Mouse (Mus musculus) CH12.LX (cell line): ENCODE data around the gene Rbm15. TPM values are rescaled to one million over a fixed set of nuclear protein-coding genes. Genes with fewer than 3 reads are reported as not detected.

Experiments
- DNase-seq: peaks from one replicate; pipeline ENCODE4 v3.0.0-alpha.2; 2013; ENCODE audit errors: extremely low read depth
- H3K27ac ChIP-seq: 2 replicates; pipeline ENCODE4 v1.5.1; 2012; ENCODE audit warnings: low read depth, mild to moderate bottlenecking, control low read depth, moderate library complexity; ENCODE audit not compliant: insufficient read depth
- H3K27me3 ChIP-seq: replicated peaks from 2 replicates; pipeline ENCODE3; 2012; ENCODE audit warnings: inconsistent platforms
- H3K36me3 ChIP-seq, 2 experiments: replicated peaks in 1 of 2; 2 replicates each; pipeline versions ENCODE3 to v1.6.1; 2012; ENCODE audit warnings: inconsistent platforms in 1 of 2, low read length in 1 of 2, mild to moderate bottlenecking in 1 of 2, mixed read lengths in 1 of 2, moderate library complexity in 1 of 2; ENCODE audit not compliant: control insufficient read depth in 1 of 2, insufficient read depth in 1 of 2
- H3K4me1 ChIP-seq, 2 experiments: 2 replicates each; pipeline ENCODE4 v1.6.1; 2012; ENCODE audit warnings: inconsistent platforms in 1 of 2, moderate library complexity in 1 of 2; ENCODE audit not compliant: insufficient read depth in 2 of 2, control insufficient read depth in 1 of 2
- H3K4me2 ChIP-seq: 2 replicates; pipeline ENCODE4 v1.6.1; 2012; ENCODE audit warnings: low read depth, mild to moderate bottlenecking, control low read depth; ENCODE audit not compliant: poor library complexity, insufficient read depth, severe bottlenecking
- H3K4me3 ChIP-seq, 3 experiments: fragments of 150-350 bp in 1 of 3; sonication (generic) in 1 of 3; replicated peaks in 1 of 3; 2 replicates each; pipeline versions ENCODE3 to v1.5.1; 2011 to 2012; ENCODE audit warnings: low read depth in 2 of 3, low read length in 2 of 3, mild to moderate bottlenecking in 2 of 3, moderate library complexity in 2 of 3, control low read depth in 1 of 3, improper control_type of control experiment in 1 of 3, inconsistent platforms in 1 of 3, mixed read lengths in 1 of 3; ENCODE audit not compliant: poor library complexity in 1 of 3
- H3K79me2 ChIP-seq: replicated peaks from 2 replicates; pipeline ENCODE4 v1.6.1; 2012; ENCODE audit warnings: mild to moderate bottlenecking, moderate library complexity; ENCODE audit not compliant: control insufficient read depth, poor library complexity, insufficient read depth, severe bottlenecking; ENCODE audit errors: extremely low read depth
- H3K9ac ChIP-seq: 2 replicates; pipeline ENCODE4 v1.6.1; 2012; ENCODE audit warnings: low read depth, mild to moderate bottlenecking, control low read depth, moderate library complexity; ENCODE audit not compliant: insufficient read depth
- H3K9me3 ChIP-seq: replicated peaks from 2 replicates; pipeline ENCODE3; 2012; ENCODE audit warnings: low read length, inconsistent platforms, mixed read lengths
- CHD1 ChIP-seq: IDR thresholded peaks from 2 replicates; pipeline ENCODE4 v1.6.1; 2012; ENCODE audit warnings: low read depth, low read length, improper control_type of control experiment, inconsistent platforms
- CTCF ChIP-seq, 2 experiments: IDR thresholded peaks in 1 of 2; conservative IDR thresholded peaks in 1 of 2; 2 replicates each; pipeline ENCODE4 v1.5.1; 2011 to 2012; ENCODE audit warnings: low read depth in 2 of 2, low read length in 2 of 2, improper control_type of control experiment in 1 of 2, inconsistent platforms in 1 of 2, mild to moderate bottlenecking in 1 of 2, moderate library complexity in 1 of 2
- E2F4 ChIP-seq: IDR thresholded peaks from 2 replicates; pipeline ENCODE4 v1.6.1; 2011; ENCODE audit warnings: low read depth, low read length, improper control_type of control experiment; ENCODE audit not compliant: insufficient replicate concordance
- EP300 ChIP-seq: IDR thresholded peaks from 2 replicates; pipeline ENCODE4 v1.6.1; 2011; ENCODE audit warnings: low read length, improper control_type of control experiment
- GABPA ChIP-seq: IDR thresholded peaks from 2 replicates; pipeline ENCODE4 v1.6.1; 2012; ENCODE audit warnings: low read depth, low read length, improper control_type of control experiment, inconsistent platforms; ENCODE audit not compliant: insufficient replicate concordance
- HCFC1 ChIP-seq: IDR thresholded peaks from 2 replicates; pipeline ENCODE4 v1.6.1; 2012; ENCODE audit warnings: low read depth, mild to moderate bottlenecking, inconsistent platforms, low read length, improper control_type of control experiment
- JUN ChIP-seq: IDR thresholded peaks from 2 replicates; pipeline ENCODE4 v1.6.1; 2011; ENCODE audit warnings: low read depth, mild to moderate bottlenecking, low read length, improper control_type of control experiment, moderate library complexity; ENCODE audit not compliant: insufficient read depth
- JUND ChIP-seq: conservative IDR thresholded peaks from 2 replicates; pipeline ENCODE4 v1.6.1; 2011; ENCODE audit warnings: low read depth, low read length, improper control_type of control experiment
- KAT2A ChIP-seq: IDR thresholded peaks from 2 replicates; pipeline ENCODE4 v1.6.1; 2012; ENCODE audit warnings: low read length, improper control_type of control experiment, inconsistent platforms; ENCODE audit not compliant: insufficient replicate concordance
- MAFK ChIP-seq: IDR thresholded peaks from 2 replicates; pipeline ENCODE4 v1.6.1; 2011; ENCODE audit warnings: low read length, improper control_type of control experiment; ENCODE audit not compliant: insufficient replicate concordance
- MAZ ChIP-seq: IDR thresholded peaks from 2 replicates; pipeline ENCODE4 v1.6.1; 2012; ENCODE audit warnings: low read depth, mild to moderate bottlenecking, inconsistent platforms, low read length, improper control_type of control experiment, moderate library complexity
- MXI1 ChIP-seq: IDR thresholded peaks from 2 replicates; pipeline ENCODE4 v1.6.1; 2011; ENCODE audit warnings: mild to moderate bottlenecking, low read depth, low read length, improper control_type of control experiment
- NRF1 ChIP-seq: IDR thresholded peaks from 2 replicates; pipeline ENCODE4 v1.6.1; 2014; ENCODE audit warnings: low read depth, mild to moderate bottlenecking, inconsistent platforms, low read length, improper control_type of control experiment, moderate library complexity
- PAX5 ChIP-seq: IDR thresholded peaks from 2 replicates; pipeline ENCODE4 v1.6.1; 2012; ENCODE audit warnings: low read length, inconsistent platforms, mixed read lengths
- POLR2A ChIP-seq: IDR thresholded peaks from 2 replicates; pipeline ENCODE4 v1.6.1; 2011; ENCODE audit warnings: low read depth, mild to moderate bottlenecking, improper control_type of control experiment, low read length
- POLR2AphosphoS2 ChIP-seq: IDR thresholded peaks from 2 replicates; pipeline ENCODE4 v1.6.1; 2011; ENCODE audit warnings: low read depth, low read length, improper control_type of control experiment
- RAD21 ChIP-seq: IDR thresholded peaks from 2 replicates; pipeline ENCODE4 v1.6.1; 2011; ENCODE audit warnings: low read depth, mild to moderate bottlenecking, low read length, improper control_type of control experiment, moderate library complexity
- SIN3A ChIP-seq: IDR thresholded peaks from 2 replicates; pipeline ENCODE4 v1.6.1; 2012; ENCODE audit warnings: low read length, improper control_type of control experiment, inconsistent platforms
- SMC3 ChIP-seq: IDR thresholded peaks from 2 replicates; pipeline ENCODE4 v1.6.1; 2011; ENCODE audit warnings: low read depth, low read length, improper control_type of control experiment
- TBP ChIP-seq: conservative IDR thresholded peaks from 2 replicates; pipeline ENCODE4 v1.6.1; 2011; ENCODE audit warnings: low read depth, low read length, improper control_type of control experiment
- TCF12 ChIP-seq: IDR thresholded peaks from 2 replicates; pipeline ENCODE4 v1.6.1; 2014; ENCODE audit warnings: low read depth, mild to moderate bottlenecking, inconsistent platforms, low read length, improper control_type of control experiment
- USF2 ChIP-seq: conservative IDR thresholded peaks from 2 replicates; pipeline ENCODE4 v1.6.1; 2011; ENCODE audit warnings: low read depth, low read length, improper control_type of control experiment
- ZC3H11A ChIP-seq: IDR thresholded peaks from 2 replicates; pipeline ENCODE4 v1.6.1; 2012; ENCODE audit warnings: low read depth, mild to moderate bottlenecking, inconsistent platforms, low read length, improper control_type of control experiment
- ZNF384 ChIP-seq: IDR thresholded peaks from 2 replicates; pipeline ENCODE4 v1.6.1; 2012; ENCODE audit warnings: low read depth, low read length, improper control_type of control experiment, inconsistent platforms
- dilution Hi-C: fragments of 300-500 bp; cut with MboI; formaldehyde crosslinking; loops from 2 replicates; pipeline ENCODE4 v1.14.3; 2020; ENCODE audit warnings: low sequenced_read_pairs; ENCODE audit not compliant: extremely low pct_unique_long_range_greater_than_20kb, extremely low pct_ligation_motif_present
- in situ Hi-C: fragments of 300-500 bp; cut with MboI; formaldehyde crosslinking; loops from 3 replicates; pipeline ENCODE4 v1.14.3; 2019; ENCODE audit warnings: low sequenced_read_pairs, low pct_ligation_motif_present, low pct_unique_long_range_greater_than_20kb, mixed read lengths
- polyA plus RNA-seq: library from polyadenylated mRNA; unstranded; fragments of >175 nt; gene quantifications from 2 replicates; pipeline ENCODE4 v1.2.1, GENCODE M21; 2012; ENCODE audit warnings: low read depth; ENCODE audit not compliant: insufficient read length
- total RNA-seq, 2 experiments: library from RNA; depleted of rRNA; stranded (reverse); fragments of 300-350 nt in 1 of 2; fragments of >200 nt in 1 of 2; gene quantifications; 2 replicates each; pipeline ENCODE4 v1.2.3; 2012 to 2014

The Rbm15 gene
- total and polyA plus RNA-seq, 3 experiments, result 15.2 to 26.0 (median 17.2) TPM

GRCm38 (mm10) chr3:107363391-107363790 is 29.9 kb upstream of the Rbm15 start:
- Histone ChIP-seq H3K79me2 (no peaks in the 10 kb centered on the region), H3K9ac (no peak overlapping the region), H3K36me3 (no peaks in the 10 kb centered on the region), H3K27me3 (peaks cover 29% of the 10 kb centered on the region), H3K9me3 (no peaks in the 10 kb centered on the region), H3K4me3 (no peak overlapping the region)
- DNase-seq, result no peak
- in situ Hi-C loops, result loop anchor here (5.0 kb wide), 1 partner anchor 89 kb away; no protein-coding TSS in a partner anchor
- TF ChIP-seq USF2 (no peak), E2F4 (no peak), TCF12 (no peak), NRF1 (no peak), CHD1 (no peak), POLR2A (no peak), POLR2AphosphoS2 (no peak), MAZ (no peak), HCFC1 (no peak), JUN (no peak), ZNF384 (no peak), GABPA (no peak), TBP (no peak)
- TF ChIP-seq, all 38 proteins: peak for 0
- Histone ChIP-seq H3K27ac (no peak overlapping the region), H3K4me2 (no peak overlapping the region), H3K4me1 (0 out of 4 replicates have a peak, but pooled peaks cover 0 to 3% of the 10 kb centered on the region in 2 experiments)
- dilution Hi-C loops, result no loop called here

- in situ Hi-C loops (loop anchor here (5.0 kb wide), 1 partner anchor 92 kb away; no protein-coding TSS in a partner anchor), dilution Hi-C loops (no loop called here)
- H3K27me3 ChIP-seq, result peaks cover 13% of the 10 kb centered on the region
Observed at GRCm38 (mm10) chr3:107360341-107360740, 26.9 kb upstream of the Rbm15 start.

More at GRCm38 (mm10) chr3:107360341-107360740, 26.9 kb upstream of the Rbm15 start:
- H3K4me2 ChIP-seq, result no peak overlapping the region
- no peak for DNase-seq
- peaks cover 8 to 14% of the 10 kb centered on the region in 2 experiments for H3K4me1 ChIP-seq
- H3K9ac ChIP-seq, result no peak overlapping the region
- TF ChIP-seq ZNF384 (no peak), TCF12 (no peak), KAT2A (no peak), SMC3 (no peak), RAD21 (no peak), HCFC1 (no peak), JUND (no peak), MXI1 (no peak), POLR2AphosphoS2 (no peak), PAX5 (no peak), CTCF (conservative IDR thresholded peaks at IDR 0.05 in 1 of 2, IDR thresholded peaks at IDR 0.05 in 1 of 2; ENCODE audit: low read depth in 2 of 2, low read length in 2 of 2) (no peak), SIN3A (no peak), MAZ (no peak), EP300 (no peak), ZC3H11A (no peak), POLR2A (no peak), MAFK (no peak), E2F4 (no peak), USF2 (no peak), JUN (no peak)
- TF ChIP-seq, all 38 proteins: peak for 0
- H3K36me3 ChIP-seq, result no peaks in the 10 kb centered on the region
- no peak overlapping the region for H3K27ac ChIP-seq
- no peaks in the 10 kb centered on the region for H3K79me2 ChIP-seq
- no peak overlapping the region for H3K4me3 ChIP-seq
- H3K9me3 ChIP-seq, result no peaks in the 10 kb centered on the region
